Mouse (Mus musculus): ENCODE measurements at regions not wholly inside any gene's neighbourhood (a gene's known extent, or its start where the extent isn't known, plus 50 kb on each side); places are given as distances from the start of the nearest gene placed in this dataset.

DNA sequence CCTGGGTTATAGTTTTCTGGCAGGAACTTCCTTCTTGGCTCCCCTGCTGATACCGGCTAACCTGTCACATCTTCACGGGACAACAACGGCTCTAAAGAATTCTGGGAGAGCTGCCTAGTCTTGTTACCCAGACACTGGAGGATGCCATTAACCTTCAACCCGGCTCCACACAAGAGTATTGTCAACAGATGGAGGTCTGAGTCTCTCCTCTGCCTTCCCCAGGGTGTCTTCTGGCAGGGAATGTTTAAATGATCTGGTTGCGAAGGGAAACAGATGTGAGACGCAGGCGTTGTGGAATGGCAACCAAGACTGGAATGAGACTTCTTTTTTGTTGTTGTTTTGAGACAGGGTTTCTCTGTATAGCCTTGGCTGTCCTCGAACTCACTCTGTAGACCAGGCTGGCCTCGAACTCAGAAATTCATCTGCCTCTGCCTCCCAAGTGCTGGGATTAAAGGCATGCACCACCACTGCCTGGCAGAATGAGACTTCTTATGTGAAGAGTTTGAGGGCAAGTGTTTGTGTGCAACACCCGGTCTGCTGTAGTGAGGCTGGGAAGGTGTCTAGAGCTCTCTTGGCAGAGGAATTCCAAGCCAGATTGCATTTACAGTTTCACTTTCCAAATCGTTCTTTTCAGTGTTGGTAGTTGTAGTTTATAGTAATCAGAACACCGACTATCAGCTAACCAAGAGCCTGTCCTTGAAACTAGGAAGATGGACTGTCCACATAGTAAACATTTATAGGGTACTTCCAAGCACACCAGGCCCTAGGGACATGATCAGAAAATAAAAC, 188.2 kb upstream of the Krr1 start:
- TF ChIP-seq TBP (IDR thresholded peaks at IDR 0.05; ENCODE audit: low read depth, low read length) (no peak), POLR2A (IDR thresholded peaks at IDR 0.05; ENCODE audit: control insufficient read depth in 1 of 2, insufficient read depth in 1 of 2, low read depth in 1 of 2, low read length in 2 of 2, poor library complexity in 1 of 2) (no peak), EP300 (IDR thresholded peaks at IDR 0.05; ENCODE audit: low read depth in 1 of 2, low read length in 2 of 2) (no peak), MYC (IDR thresholded peaks at IDR 0.05; ENCODE audit: low read depth, low read length) (no peak), E2F4 (IDR thresholded peaks at IDR 0.05; ENCODE audit: borderline replicate concordance, low read depth, low read length) (no peak)

Measured in MEL (cell line).